Mouse (Mus musculus) embryonic fibroblast, embryonic 13.5 days (primary cell): ENCODE results near the gene Dll4.

Experiments
- CTCF ChIP-seq: IDR thresholded peaks from 2 replicates; pipeline ENCODE4 v1.5.1; 2011; ENCODE audit warnings: mild to moderate bottlenecking, control low read depth, low read length, moderate library complexity, borderline replicate concordance; ENCODE audit not compliant: insufficient read depth
- POLR2A ChIP-seq: IDR thresholded peaks from 2 replicates; pipeline ENCODE4 v1.6.1; 2011; ENCODE audit warnings: low read depth, mild to moderate bottlenecking, control low read depth, low read length, moderate library complexity

DNA sequence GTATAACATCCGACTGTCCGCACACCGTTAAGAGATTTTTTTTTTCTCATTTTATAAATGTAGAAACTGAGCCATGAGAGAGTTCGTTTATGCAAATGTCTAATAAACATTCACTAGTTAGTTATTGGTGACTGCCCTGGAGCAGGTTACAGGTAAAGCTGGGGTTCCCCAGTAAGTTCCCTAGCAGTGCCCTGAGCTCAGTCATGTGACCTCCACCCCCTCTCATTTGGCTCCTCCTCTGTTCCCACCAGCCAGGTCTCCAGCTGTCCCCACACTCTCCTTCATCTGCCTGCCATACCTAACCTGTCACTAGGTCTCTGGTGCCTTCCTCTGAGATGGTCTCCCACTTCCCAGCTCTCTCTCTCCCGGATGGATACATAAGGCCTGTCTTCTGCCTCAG is 38.2 kb upstream of the Dll4 start:
- no peak for TF ChIP-seq CTCF
- TF ChIP-seq POLR2A: no peak
